Mouse (Mus musculus) limb, embryonic 15.5 days (tissue): Measurements from ENCODE around the gene Nrp1. TPM values are rescaled to one million over a fixed set of nuclear protein-coding genes. Genes with fewer than 3 reads are reported as not detected.

ENCODE experiments used
- ATAC-seq: fragments of 200-750 bp; cut with Nextera tagmentation; 2 replicates; pipeline ENCODE4 v1.8.0; 2017; ENCODE audit warnings: low read depth, moderate TSS enrichment; ENCODE audit not compliant: insufficient number of reproducible peaks, low FRiP score, low TSS enrichment
- H3K27ac ChIP-seq: fragments of 300-500 bp; sonication (generic); 2 replicates; pipeline ENCODE4 v1.5.1; 2015; ENCODE audit warnings: moderate library complexity, mild to moderate bottlenecking, inconsistent platforms
- H3K27me3 ChIP-seq: fragments of 300-500 bp; sonication (generic); 2 replicates; pipeline ENCODE4 v1.6.1; 2015; ENCODE audit warnings: inconsistent platforms
- H3K36me3 ChIP-seq: fragments of 300-500 bp; sonication (generic); 2 replicates; pipeline ENCODE4 v1.6.1; 2015; ENCODE audit warnings: inconsistent platforms
- H3K4me1 ChIP-seq: fragments of 300-500 bp; sonication (generic); 2 replicates; pipeline ENCODE4 v1.6.1; 2015; ENCODE audit warnings: inconsistent platforms
- H3K4me2 ChIP-seq: fragments of 300-500 bp; sonication (generic); 2 replicates; pipeline ENCODE4 v1.6.1; 2015; ENCODE audit warnings: mild to moderate bottlenecking, inconsistent platforms
- H3K4me3 ChIP-seq: fragments of 300-500 bp; sonication (generic); 2 replicates; pipeline ENCODE4 v1.5.1; 2015; ENCODE audit warnings: mild to moderate bottlenecking, inconsistent platforms
- H3K9ac ChIP-seq: fragments of 300-500 bp; sonication (generic); 2 replicates; pipeline ENCODE4 v1.6.1; 2015; ENCODE audit warnings: inconsistent platforms
- H3K9me3 ChIP-seq: fragments of 300-500 bp; sonication (generic); 2 replicates; pipeline ENCODE4 v1.6.1; 2016; ENCODE audit warnings: inconsistent platforms
- WGBS: fragments of 180-500 bp; shearing (Covaris S2); methylation state at CpG from one replicate; pipeline ENCODE4 v1.1.7; 2015; 5-methylcytosine and 5-hydroxymethylcytosine counted together
- polyA plus RNA-seq: library from polyadenylated mRNA; unstranded; fragments of >200 nt; fragmentation: Nextera tagmentation; extraction: Ambion mirVana; gene quantifications from 2 replicates; pipeline ENCODE4 v1.2.1, GENCODE M21; 2015

Gene Nrp1
- polyA plus RNA-seq, 1 experiment from 2014 or later: 93.4 TPM

- Histone ChIP-seq H3K36me3 (0 out of 2 replicates have a peak, but pooled peaks cover 5% of the 10 kb centered on the region), H3K4me3 (no peak overlapping the region), H3K27me3 (no peaks in the 10 kb centered on the region), H3K9ac (no peak overlapping the region), H3K9me3 (no peaks in the 10 kb centered on the region), H3K4me1 (0 out of 2 replicates have a peak, but pooled peaks cover 2% of the 10 kb centered on the region), H3K27ac (no peak overlapping the region), H3K4me2 (no peak overlapping the region)
- whole genome bisulfite sequencing: 80% methylated on average over 5 of the region's 5 CpGs
- ATAC-seq: no peak
These were observed 14.3 kb downstream of the Nrp1 start for GRCm38 (mm10) chr8:128372724-128373123.

GRCm38 (mm10) chr8:128373418-128373817, 15.0 kb downstream of the Nrp1 start:
- Histone ChIP-seq H3K4me2 (no peak overlapping the region), H3K4me1 (0 out of 2 replicates have a peak, but pooled peaks cover 2% of the 10 kb centered on the region), H3K27me3 (no peaks in the 10 kb centered on the region), H3K4me3 (no peak overlapping the region), H3K9me3 (no peaks in the 10 kb centered on the region), H3K9ac (no peak overlapping the region), H3K27ac (no peak overlapping the region), H3K36me3 (0 out of 2 replicates have a peak, but pooled peaks cover 5% of the 10 kb centered on the region)
- WGBS: 85% methylated on average over 6 of the region's 6 CpGs
- ATAC-seq: no peak

GRCm38 (mm10) chr8:128375291-128375690, 16.9 kb downstream of the Nrp1 start:
- 38% methylated on average over 4 of the region's 4 CpGs for WGBS
- Histone ChIP-seq H3K4me1 (0 out of 2 replicates have a peak, but pooled peaks cover 2% of the 10 kb centered on the region), H3K27ac (no peak overlapping the region), H3K27me3 (no peaks in the 10 kb centered on the region), H3K9ac (no peak overlapping the region), H3K9me3 (no peaks in the 10 kb centered on the region), H3K4me2 (no peak overlapping the region), H3K4me3 (no peak overlapping the region), H3K36me3 (0 out of 2 replicates have a peak, but pooled peaks cover 5% of the 10 kb centered on the region)
- no peak for ATAC-seq

GRCm38 (mm10) chr8:128383176-128383575, 24.8 kb downstream of the Nrp1 start:
- Histone ChIP-seq H3K9ac (no peak overlapping the region), H3K27ac (no peak overlapping the region), H3K9me3 (no peaks in the 10 kb centered on the region), H3K27me3 (no peaks in the 10 kb centered on the region), H3K36me3 (no peaks in the 10 kb centered on the region), H3K4me3 (no peak overlapping the region), H3K4me2 (no peak overlapping the region), H3K4me1 (0 out of 2 replicates have a peak, but pooled peaks cover 3% of the 10 kb centered on the region)
- WGBS: 44% methylated on average over 3 of the region's 3 CpGs
- 0 out of 2 replicates have a peak, but pooled peaks have one; percentile 40 for ATAC-seq

- H3K27me3 ChIP-seq: no peaks in the 10 kb centered on the region
- no peak overlapping the region for H3K4me2 ChIP-seq
- H3K4me1 ChIP-seq: 0 out of 2 replicates have a peak, but pooled peaks cover 3% of the 10 kb centered on the region
- H3K4me3 ChIP-seq: no peak overlapping the region
- WGBS: 66% methylated on average over 2 of the region's 2 CpGs
- H3K9me3 ChIP-seq: no peaks in the 10 kb centered on the region
- no peak overlapping the region for H3K9ac ChIP-seq
- H3K36me3 ChIP-seq: no peaks in the 10 kb centered on the region
- H3K27ac ChIP-seq: no peak overlapping the region
- ATAC-seq: no peak
These were observed 26.0 kb downstream of the Nrp1 start for GRCm38 (mm10) chr8:128384366-128384765.

GRCm38 (mm10) chr8:128384921-128385332, 26.5 kb downstream of the Nrp1 start:
- 48% methylated on average over 5 of the region's 5 CpGs for WGBS
- no peak overlapping the region for H3K4me3 ChIP-seq
- no peaks in the 10 kb centered on the region for H3K27me3 ChIP-seq
- 0 out of 2 replicates have a peak, but pooled peaks cover 3% of the 10 kb centered on the region for H3K4me1 ChIP-seq
- H3K9me3 ChIP-seq: no peaks in the 10 kb centered on the region
- ATAC-seq: no peak
- H3K9ac ChIP-seq: no peak overlapping the region
- no peak overlapping the region for H3K4me2 ChIP-seq
- no peak overlapping the region for H3K27ac ChIP-seq
- H3K36me3 ChIP-seq: no peaks in the 10 kb centered on the region

GRCm38 (mm10) chr8:128386963-128387621, 28.7 kb downstream of the Nrp1 start:
- H3K9me3 ChIP-seq: no peaks in the 10 kb centered on the region
- H3K9ac ChIP-seq: no peak overlapping the region
- WGBS: 62% methylated on average over 2 of the region's 2 CpGs

GRCm38 (mm10) chr8:128390759-128391158, 32.4 kb downstream of the Nrp1 start:
- Histone ChIP-seq H3K4me1 (0 out of 2 replicates have a peak, but pooled peaks cover 3% of the 10 kb centered on the region), H3K27me3 (no peaks in the 10 kb centered on the region), H3K4me2 (no peak overlapping the region), H3K4me3 (no peak overlapping the region), H3K9ac (no peak overlapping the region), H3K27ac (no peak overlapping the region), H3K9me3 (no peaks in the 10 kb centered on the region), H3K36me3 (no peaks in the 10 kb centered on the region)
- ATAC-seq: no peak

More at GRCm38 (mm10) chr8:128386963-128387621, 28.7 kb downstream of the Nrp1 start:
- H3K36me3 ChIP-seq: no peaks in the 10 kb centered on the region
- H3K27ac ChIP-seq: no peak overlapping the region
- 0 out of 2 replicates have a peak, but pooled peaks cover 3% of the 10 kb centered on the region for H3K4me1 ChIP-seq
- H3K4me2 ChIP-seq: no peak overlapping the region
- no peak overlapping the region for H3K4me3 ChIP-seq
- no peak for ATAC-seq
- no peaks in the 10 kb centered on the region for H3K27me3 ChIP-seq

GRCm38 (mm10) chr8:128391182-128391760, 32.9 kb downstream of the Nrp1 start:
- ATAC-seq: no peak
- Histone ChIP-seq H3K27me3 (no peaks in the 10 kb centered on the region), H3K27ac (no peak overlapping the region), H3K9me3 (no peaks in the 10 kb centered on the region), H3K4me2 (no peak overlapping the region), H3K4me3 (no peak overlapping the region), H3K9ac (no peak overlapping the region), H3K4me1 (0 out of 2 replicates have a peak, but pooled peaks cover 3% of the 10 kb centered on the region), H3K36me3 (no peaks in the 10 kb centered on the region)
- 84% methylated on average over 4 of the region's 4 CpGs for WGBS

GRCm38 (mm10) chr8:128394671-128395193, 36.3 kb downstream of the Nrp1 start:
- Histone ChIP-seq H3K27me3 (no peaks in the 10 kb centered on the region), H3K36me3 (no peaks in the 10 kb centered on the region), H3K4me2 (no peak overlapping the region), H3K9me3 (no peaks in the 10 kb centered on the region), H3K27ac (no peak overlapping the region), H3K9ac (no peak overlapping the region), H3K4me1 (0 out of 2 replicates have a peak, but pooled peaks cover 6% of the 10 kb centered on the region), H3K4me3 (no peak overlapping the region)
- 32% methylated on average over 5 of the region's 5 CpGs for WGBS
- no peak for ATAC-seq

- Histone ChIP-seq H3K4me2 (no peak overlapping the region), H3K9me3 (no peaks in the 10 kb centered on the region), H3K4me3 (no peak overlapping the region), H3K9ac (no peak overlapping the region), H3K4me1 (peaks cover 15% of the 10 kb centered on the region; the same call in 1 of the 2 replicates), H3K27me3 (no peaks in the 10 kb centered on the region), H3K36me3 (no peaks in the 10 kb centered on the region), H3K27ac (no peak overlapping the region)
- ATAC-seq: no peak
- 35% methylated on average over 7 of the region's 7 CpGs for WGBS
These were observed 38.6 kb downstream of the Nrp1 start for GRCm38 (mm10) chr8:128396968-128397367.

GRCm38 (mm10) chr8:128397441-128397840, 39.0 kb downstream of the Nrp1 start:
- Histone ChIP-seq H3K9me3 (no peaks in the 10 kb centered on the region), H3K27me3 (no peaks in the 10 kb centered on the region), H3K27ac (no peak overlapping the region), H3K4me3 (no peak overlapping the region), H3K36me3 (no peaks in the 10 kb centered on the region), H3K4me2 (no peak overlapping the region), H3K4me1 (peaks cover 15% of the 10 kb centered on the region; the same call in 1 of the 2 replicates), H3K9ac (no peak overlapping the region)
- no peak for ATAC-seq
- WGBS: 41% methylated on average over 3 of the region's 3 CpGs
